Mouse (Mus musculus): ENCODE results near the gene Olfr105-ps.

Gene Olfr105-ps

GRCm38 (mm10) chr17:37378733-37379132 is at the start of gene Olfr105-ps:
Gene Olfr105-ps, plus strand, starts transcription at chr17:37379033.
- no peak for DNase-seq

GRCm38 (mm10) chr17:37339598-37339997 is 39.2 kb upstream of the Olfr105-ps start, which contains the start of gene Olfr103:
Gene Olfr103, minus strand, starts transcription at chr17:37339698.
- DNase-seq = no peak

DNA sequence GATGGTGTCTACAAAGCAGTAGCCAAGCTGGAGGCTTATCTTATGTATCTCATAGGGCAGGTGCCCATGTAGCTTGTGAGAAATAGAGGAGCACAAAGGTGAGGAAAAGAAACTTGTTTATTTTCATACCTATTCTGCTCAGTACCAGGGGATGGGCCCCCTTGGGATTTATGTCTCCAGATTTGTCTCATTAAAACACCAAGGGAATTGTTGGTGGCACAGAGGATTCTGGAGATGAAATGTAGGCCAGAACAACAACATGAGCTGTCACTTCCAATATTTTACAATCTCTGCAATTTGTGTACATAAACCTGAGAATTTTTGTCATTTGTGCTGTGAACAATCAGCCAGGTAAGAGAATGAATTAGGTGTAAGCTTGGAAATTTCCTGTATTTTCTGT is 19.6 kb upstream of the Olfr105-ps start, which contains the start of gene Olfr104-ps:
TSS of gene Olfr104-ps (plus strand) at position 301 of the 400 bp plus-strand sequence.
- DNase-seq = no peak

DNA sequence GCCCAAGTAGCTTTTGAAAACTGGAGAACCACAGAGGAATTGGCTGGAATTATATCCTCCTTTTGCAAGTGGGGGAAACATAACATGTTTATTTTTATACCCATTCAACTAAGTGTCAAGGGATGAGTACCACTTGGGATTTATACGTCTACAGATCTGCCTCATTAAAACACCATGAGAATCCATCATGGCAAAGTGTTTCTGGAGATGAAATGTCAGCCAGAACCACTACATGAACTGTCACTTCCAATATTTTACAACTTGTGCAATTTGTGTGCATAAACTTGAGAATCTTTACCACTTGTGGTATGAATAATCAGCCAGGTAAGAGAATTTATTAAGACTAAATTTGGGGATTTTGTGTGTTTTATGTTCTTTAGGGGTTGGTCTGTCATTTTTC is 11.3 kb downstream of the Olfr105-ps start, which contains the start of gene Olfr106-ps:
TSS of gene Olfr106-ps (plus strand) at position 301 of the 400 bp plus-strand sequence.
- DNase-seq = no peak

- DNase-seq = no peak
Measured at GRCm38 (mm10) chr17:37398926-37399325, 20.1 kb downstream of the Olfr105-ps start, which contains the start of gene Olfr107. Gene Olfr107, plus strand, starts transcription at chr17:37399226.

DNA sequence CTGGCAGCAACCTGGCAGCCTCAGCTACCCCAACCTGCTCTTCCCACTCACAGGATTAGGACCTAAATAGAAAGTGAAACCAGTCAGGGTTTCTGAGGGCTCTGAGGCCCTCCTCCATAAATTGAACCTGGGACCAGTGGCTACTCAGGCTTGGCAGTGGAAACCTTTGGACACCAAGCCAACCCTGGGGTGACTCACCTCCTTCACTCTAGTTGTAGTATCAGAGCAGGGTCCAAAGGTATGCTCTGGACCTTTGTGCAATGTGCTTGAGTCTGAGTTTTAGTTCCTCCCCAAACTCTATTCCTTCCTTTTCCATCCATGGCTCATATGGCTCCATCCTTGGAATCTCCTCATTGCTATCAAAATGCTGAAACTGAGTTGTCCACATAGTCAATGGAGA is 34.5 kb downstream of the Olfr105-ps start:
- DNase-seq = no peak

Measured in cerebellum, postnatal 10 days (tissue).